Mouse (Mus musculus) testis, adult 2 months (tissue): ENCODE measurements at regions not wholly inside any gene's neighbourhood (a gene's known extent, or its start where the extent isn't known, plus 50 kb on each side); places are given as distances from the start of the nearest gene placed in this dataset.

Source experiments
- H3K27ac ChIP-seq: fragments of 200-500 bp; 2 replicates; pipeline ENCODE4 v1.5.1; 2012; ENCODE audit warnings: low read depth, low read length; ENCODE audit not compliant: control insufficient read depth, insufficient read depth
- H3K27me3 ChIP-seq: fragments of 200-500 bp; 2 replicates; pipeline ENCODE4 v1.6.1; 2012; ENCODE audit warnings: mild to moderate bottlenecking, low read length, moderate library complexity; ENCODE audit not compliant: control insufficient read depth, insufficient read depth
- H3K36me3 ChIP-seq: fragments of 200-500 bp; 2 replicates; pipeline ENCODE4 v1.6.1; 2012; ENCODE audit warnings: mild to moderate bottlenecking, low read length; ENCODE audit not compliant: control insufficient read depth, insufficient read depth
- H3K4me1 ChIP-seq: fragments of 200-500 bp; 2 replicates; pipeline ENCODE4 v1.6.1; 2012; ENCODE audit warnings: low read length; ENCODE audit not compliant: control insufficient read depth, insufficient read depth
- H3K4me3 ChIP-seq: fragments of 200-500 bp; 2 replicates; pipeline ENCODE4 v1.5.1; 2012; ENCODE audit warnings: low read depth, mild to moderate bottlenecking, low read length, moderate library complexity, mixed read lengths; ENCODE audit not compliant: control insufficient read depth
- CTCF ChIP-seq: fragments of 200-500 bp; IDR thresholded peaks from 2 replicates; pipeline ENCODE4 v1.5.1; 2012; ENCODE audit warnings: low read depth, mild to moderate bottlenecking, inconsistent platforms, low read length, moderate library complexity; ENCODE audit not compliant: control insufficient read depth, insufficient read depth, insufficient replicate concordance
- POLR2A ChIP-seq: fragments of 200-500 bp; IDR thresholded peaks from 2 replicates; pipeline ENCODE4 v1.6.1; 2012; ENCODE audit warnings: low read depth, mild to moderate bottlenecking, inconsistent platforms, low read length, moderate library complexity; ENCODE audit not compliant: control insufficient read depth

DNA sequence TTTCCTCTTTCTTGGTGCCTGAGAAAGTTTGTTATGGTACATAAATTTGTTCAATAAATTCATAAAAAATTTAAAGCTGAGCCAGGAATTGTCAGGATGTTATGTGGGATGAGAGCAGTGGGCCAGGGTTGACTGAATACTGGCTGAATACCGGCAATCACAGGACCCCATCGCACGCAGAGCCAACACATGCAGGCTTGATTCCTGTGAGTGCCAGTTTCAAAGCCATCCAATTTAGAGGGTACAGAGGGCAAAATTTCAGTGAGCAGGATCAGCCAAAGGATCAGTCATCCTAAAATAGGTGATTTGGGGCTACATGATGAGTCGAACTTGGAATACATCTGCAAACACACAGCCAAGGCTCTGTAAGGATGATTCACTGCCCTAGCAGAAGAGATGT, 583.6 kb upstream of the Nectin3 start:
- Histone ChIP-seq H3K27me3 (no peaks in the 10 kb centered on the region), H3K36me3 (no peaks in the 10 kb centered on the region), H3K4me1 (no peaks in the 10 kb centered on the region), H3K4me3 (no peak overlapping the region), H3K27ac (no peak overlapping the region)
- TF ChIP-seq CTCF: no peak
- TF ChIP-seq POLR2A: no peak

DNA sequence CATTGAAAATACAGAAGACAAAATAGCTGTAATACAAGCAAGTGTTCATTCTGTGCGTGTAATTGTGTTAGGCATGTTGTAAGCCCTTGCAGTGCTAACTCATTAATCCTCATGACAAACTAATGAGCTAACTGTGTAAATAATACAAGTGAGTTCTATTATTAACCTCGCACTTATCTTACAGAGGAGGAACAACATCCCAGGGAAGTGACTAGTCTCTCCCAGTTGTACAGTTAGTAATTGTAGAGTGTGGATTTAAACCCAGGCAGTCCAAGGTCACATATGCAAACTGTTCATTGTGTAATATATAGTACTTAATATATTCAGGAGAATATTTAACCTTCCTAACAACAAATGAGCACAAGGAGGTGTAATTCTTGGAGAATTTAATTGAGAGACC, 582.0 kb upstream of the Nectin3 start:
- TF ChIP-seq CTCF (no peak), POLR2A (no peak)
- Histone ChIP-seq H3K4me3 (no peak overlapping the region), H3K4me1 (no peaks in the 10 kb centered on the region), H3K27ac (no peak overlapping the region), H3K36me3 (no peaks in the 10 kb centered on the region), H3K27me3 (no peaks in the 10 kb centered on the region)

DNA sequence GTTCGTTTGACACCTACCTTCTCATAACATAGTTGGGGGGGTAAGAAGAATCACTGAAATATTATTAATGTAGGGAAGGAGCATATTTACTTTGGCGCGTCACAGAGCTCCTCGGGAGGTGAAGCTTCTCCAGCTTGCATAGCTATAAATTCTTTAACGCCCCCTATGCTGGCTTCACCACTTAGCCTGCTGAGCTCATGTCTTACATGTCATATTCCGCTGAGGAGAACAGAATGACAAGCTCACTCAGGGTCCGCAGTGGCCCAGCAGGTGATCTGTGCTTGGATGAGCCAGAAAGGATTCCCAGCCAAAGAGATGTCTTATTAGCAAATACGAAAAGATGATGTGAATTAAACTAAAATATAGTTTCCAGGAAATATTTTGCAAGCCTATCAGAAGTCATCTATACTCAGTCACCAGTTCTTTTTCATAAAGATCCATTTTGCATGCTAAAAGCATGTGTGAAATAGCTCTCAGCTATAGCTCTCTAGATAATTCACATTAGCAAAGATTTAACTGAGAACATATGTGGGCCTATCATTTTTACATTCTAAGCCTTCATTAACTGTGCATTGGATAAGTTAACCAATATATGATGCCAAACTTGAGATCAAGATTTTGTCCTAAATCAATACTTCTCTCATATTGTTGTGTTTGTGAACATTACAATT, 561.1 kb upstream of the Nectin3 start:
- H3K27ac ChIP-seq: no peak overlapping the region
- TF ChIP-seq CTCF: no peak
- TF ChIP-seq POLR2A: no peak
- H3K4me1 ChIP-seq: no peaks in the 10 kb centered on the region
- no peaks in the 10 kb centered on the region for H3K27me3 ChIP-seq
- no peak overlapping the region for H3K4me3 ChIP-seq
- H3K36me3 ChIP-seq: no peaks in the 10 kb centered on the region

DNA sequence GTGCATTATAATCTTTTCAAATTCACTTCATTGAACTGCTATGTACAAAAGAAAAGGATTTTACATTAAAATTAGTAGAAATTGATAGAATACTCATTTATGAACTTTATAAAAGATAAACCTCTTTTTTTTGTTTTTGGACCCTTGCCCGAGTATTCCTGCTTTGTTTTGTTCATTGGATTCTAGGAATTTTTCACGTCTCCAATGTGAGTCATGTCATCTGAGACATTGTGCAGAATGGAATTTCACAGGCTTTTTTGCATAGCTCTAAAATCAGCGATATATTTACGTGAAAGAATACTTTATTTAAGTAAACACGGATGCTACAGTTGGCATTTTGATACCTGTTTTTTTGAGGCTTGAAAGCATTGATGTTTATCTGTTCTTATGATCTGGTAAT, 560.5 kb upstream of the Nectin3 start:
- no peaks in the 10 kb centered on the region for H3K27me3 ChIP-seq
- TF ChIP-seq POLR2A: no peak
- no peak for TF ChIP-seq CTCF
- H3K4me1 ChIP-seq: no peaks in the 10 kb centered on the region
- H3K36me3 ChIP-seq: no peaks in the 10 kb centered on the region
- H3K4me3 ChIP-seq: no peak overlapping the region
- H3K27ac ChIP-seq: no peak overlapping the region

DNA sequence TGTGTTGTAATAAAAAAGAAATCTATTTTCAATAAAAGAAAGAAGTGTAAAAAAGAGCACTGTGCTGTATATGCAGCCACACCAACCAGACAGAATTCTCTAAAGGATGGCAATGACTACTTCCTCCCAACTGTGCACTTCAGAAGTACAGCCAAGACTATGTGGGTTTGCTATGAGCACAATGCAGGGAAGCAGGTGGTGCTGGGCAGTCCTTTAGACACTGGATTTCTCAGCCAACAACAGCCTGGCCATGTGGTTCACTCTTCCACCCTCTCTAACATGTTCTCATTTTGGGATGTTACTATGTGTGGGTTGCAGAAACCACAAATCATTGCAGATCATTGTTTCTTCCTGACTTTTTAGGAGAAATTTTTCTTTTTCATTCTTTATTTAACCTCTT, 527.6 kb upstream of the Nectin3 start:
- no peaks in the 10 kb centered on the region for H3K36me3 ChIP-seq
- H3K4me1 ChIP-seq: no peaks in the 10 kb centered on the region
- no peak overlapping the region for H3K27ac ChIP-seq
- TF ChIP-seq CTCF (no peak), POLR2A (no peak)
- H3K4me3 ChIP-seq: no peak overlapping the region
- no peaks in the 10 kb centered on the region for H3K27me3 ChIP-seq

DNA sequence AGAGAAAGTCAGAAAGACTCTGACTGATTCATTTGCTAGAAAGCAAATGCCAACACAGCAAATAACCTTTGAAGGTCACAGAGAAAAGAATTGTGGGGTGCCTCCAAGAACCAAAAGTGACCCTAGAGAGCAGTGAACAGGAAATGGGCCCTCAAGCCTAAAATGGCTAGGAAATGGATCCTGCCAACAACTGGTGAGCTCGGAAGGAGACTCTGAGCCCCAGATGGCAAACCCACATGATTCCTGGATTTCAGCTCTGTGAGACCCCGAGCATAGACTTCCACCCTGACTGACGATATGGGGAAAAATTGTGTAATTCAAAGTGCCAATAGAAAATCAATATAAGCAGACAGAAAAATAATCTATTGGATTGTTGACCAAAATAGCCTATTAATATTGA, 519.2 kb upstream of the Nectin3 start:
- no peak for TF ChIP-seq POLR2A
- TF ChIP-seq CTCF: no peak
- H3K4me3 ChIP-seq: no peak overlapping the region
- H3K4me1 ChIP-seq: no peaks in the 10 kb centered on the region
- H3K36me3 ChIP-seq: no peaks in the 10 kb centered on the region
- H3K27ac ChIP-seq: no peak overlapping the region
- no peaks in the 10 kb centered on the region for H3K27me3 ChIP-seq

DNA sequence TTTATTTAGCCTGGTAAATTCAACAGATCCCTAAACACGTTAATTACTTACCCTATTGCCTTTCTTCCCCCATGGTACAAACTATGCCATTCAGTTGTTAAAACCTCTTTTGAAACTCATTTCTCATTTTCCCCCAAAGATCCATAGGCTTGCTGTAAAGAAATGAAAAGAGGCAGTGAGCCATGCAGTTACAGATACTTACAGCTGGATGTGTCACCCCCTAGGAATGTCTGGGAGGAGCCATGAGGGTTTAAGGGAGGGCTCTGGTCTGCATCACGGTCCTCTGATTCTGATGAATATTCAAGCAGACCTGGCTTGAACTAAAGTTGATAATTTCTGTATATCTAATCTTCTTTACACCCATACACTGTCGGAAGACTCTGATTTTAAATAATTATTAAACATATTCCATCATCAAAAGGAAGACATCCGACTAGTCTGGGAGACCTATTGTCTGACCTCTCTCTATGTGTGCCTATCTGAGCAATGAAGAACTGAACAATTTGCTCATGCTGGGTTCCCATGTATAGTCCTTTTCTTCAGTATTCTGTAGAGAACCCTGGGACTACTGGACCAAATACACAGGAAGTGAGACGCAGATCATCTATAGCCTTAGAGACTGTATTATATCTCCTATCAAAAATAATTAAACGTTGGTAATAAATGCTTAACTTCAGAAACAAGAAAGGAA, 484.7 kb upstream of the Nectin3 start:
- Histone ChIP-seq H3K27ac (no peak overlapping the region), H3K4me1 (no peaks in the 10 kb centered on the region), H3K4me3 (no peak overlapping the region), H3K27me3 (no peaks in the 10 kb centered on the region), H3K36me3 (no peaks in the 10 kb centered on the region)
- no peak for TF ChIP-seq CTCF
- no peak for TF ChIP-seq POLR2A
